Mouse (Mus musculus): ENCODE measurements around the gene Gm13279.
"Not testable (repeated sequence)": the region's sequence is repeated elsewhere in the genome, so short reads cannot be mapped to it uniquely, and the experiment has no call there.

DNA sequence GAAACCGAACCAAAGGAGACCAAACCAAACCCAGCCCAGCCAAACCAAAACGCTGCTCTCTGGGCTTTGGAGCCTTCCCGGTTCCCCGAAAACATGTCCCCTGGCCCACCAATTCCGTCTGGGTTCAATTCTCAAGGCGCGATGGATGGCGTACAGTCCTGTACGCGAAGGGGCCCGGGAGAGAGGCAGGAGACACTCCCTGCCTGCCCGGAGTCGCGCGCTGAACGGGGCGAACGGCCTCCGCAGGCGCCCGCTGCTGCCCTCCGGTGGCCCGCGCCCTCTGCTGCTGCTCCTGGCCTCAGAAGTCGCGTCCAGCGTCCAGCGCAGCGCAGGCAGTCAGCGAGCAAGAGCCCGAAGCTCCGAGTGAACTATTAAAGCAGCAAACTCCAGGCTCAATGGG, 23.7 kb upstream of the Gm13279 start, which contains the start of gene Gm13290:
- not testable (repeated sequence) for TF ChIP-seq CTCF, EP300 (IDR thresholded peaks at IDR 0.05; ENCODE audit: low read depth)
